Mouse (Mus musculus): ENCODE measurements around the gene Ankrd13d. TPM values are rescaled to one million over a fixed set of nuclear protein-coding genes. Genes with fewer than 3 reads are reported as not detected.
A peak's percentile ranks its signal among the peaks of the same experiment; 100 is the strongest.

The Ankrd13d gene
- polyA plus RNA-seq, 1 experiment from 2014 or later = 27.8 TPM

DNA sequence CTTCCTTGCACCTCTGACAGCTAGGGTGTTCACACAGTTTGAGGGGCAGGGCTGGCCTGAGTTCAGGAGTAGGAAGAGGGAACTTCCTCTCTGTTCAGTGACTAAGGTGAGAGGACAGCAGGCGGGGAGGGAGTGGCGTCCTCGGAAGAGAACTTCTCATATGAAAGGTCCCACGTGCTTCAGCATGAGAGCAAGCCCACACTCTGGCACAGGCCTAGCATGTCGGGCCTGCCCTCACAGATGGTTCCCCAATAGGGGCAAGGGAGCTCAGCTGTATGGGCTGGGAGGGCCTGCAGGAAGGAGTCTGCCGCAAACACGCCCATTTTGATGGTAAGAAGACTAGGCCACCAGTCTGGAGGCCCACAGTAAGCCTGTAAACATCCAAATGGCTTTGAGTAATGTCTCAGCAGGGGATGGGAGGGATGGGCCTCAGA, 17.4 kb upstream of the Ankrd13d start:
- Histone ChIP-seq H3K36me3 (no peaks in the 10 kb centered on the region), H3K4me3 (replicated peaks) (no peak overlapping the region), H3K4me2 (replicated peaks) (no peak overlapping the region), H3K4me1 (replicated peaks) (peaks cover 55% of the 10 kb centered on the region), H3K27ac (no peak overlapping the region), H3K9ac (replicated peaks) (0 out of 2 replicates have a peak overlapping the region, but pooled peaks have one; percentile 4), H3K27me3 (no peaks in the 10 kb centered on the region), H3K9me3 (no peaks in the 10 kb centered on the region)
- WGBS = 47% methylated on average over 7 of the region's 7 CpGs
- ATAC-seq = no peak

- peaks cover 49% of the 10 kb centered on the region for H3K4me1 ChIP-seq (replicated peaks)
- no peak overlapping the region for H3K27ac ChIP-seq
- no peaks in the 10 kb centered on the region for H3K27me3 ChIP-seq
- no peaks in the 10 kb centered on the region for H3K9me3 ChIP-seq
- H3K4me3 ChIP-seq (replicated peaks) = no peak overlapping the region
- 91% methylated on average over 6 of the region's 6 CpGs for WGBS
- H3K9ac ChIP-seq (replicated peaks) = 0 out of 2 replicates have a peak overlapping the region, but pooled peaks have one; percentile 4
- H3K4me2 ChIP-seq (replicated peaks) = no peak overlapping the region
- H3K36me3 ChIP-seq = peaks cover under 1% of the 10 kb centered on the region; the same call in 1 of the 2 replicates
- ATAC-seq = no peak
Observed at GRCm38 (mm10) chr19:4299574-4300270, 16.8 kb upstream of the Ankrd13d start.

DNA sequence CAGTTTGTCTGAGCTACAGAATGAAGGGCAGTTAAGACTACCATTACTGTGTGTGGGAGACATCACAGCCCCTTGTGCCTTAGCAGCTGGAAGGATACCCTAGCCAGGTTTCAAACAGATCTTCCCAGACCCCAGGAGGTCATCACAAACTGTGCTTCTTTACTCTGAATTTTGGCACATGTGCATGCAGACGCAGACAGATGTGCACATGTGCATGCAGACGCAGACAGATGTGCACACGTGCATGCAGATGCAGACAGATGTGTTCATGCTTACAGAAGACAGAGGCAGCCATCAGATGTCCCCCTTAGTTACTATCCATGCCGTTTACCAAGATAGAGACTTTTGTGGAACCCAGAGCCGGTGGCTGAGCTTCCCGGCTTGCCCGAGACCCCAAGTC, 16.2 kb upstream of the Ankrd13d start:
- Histone ChIP-seq H3K27ac (no peak overlapping the region), H3K4me3 (replicated peaks) (no peak overlapping the region), H3K27me3 (no peaks in the 10 kb centered on the region), H3K9ac (replicated peaks) (no peak overlapping the region), H3K4me2 (replicated peaks) (no peak overlapping the region), H3K9me3 (no peaks in the 10 kb centered on the region), H3K4me1 (replicated peaks) (peaks cover 43% of the 10 kb centered on the region), H3K36me3 (peaks cover 6% of the 10 kb centered on the region; the same call in 1 of the 2 replicates)
- WGBS = 93% methylated on average over 7 of the region's 7 CpGs
- ATAC-seq = no peak

- Histone ChIP-seq H3K4me2 (replicated peaks) (no peak overlapping the region), H3K36me3 (peaks cover 6% of the 10 kb centered on the region; the same call in 1 of the 2 replicates), H3K9ac (replicated peaks) (no peak overlapping the region), H3K9me3 (no peaks in the 10 kb centered on the region), H3K27ac (no peak overlapping the region), H3K27me3 (no peaks in the 10 kb centered on the region), H3K4me3 (replicated peaks) (no peak overlapping the region), H3K4me1 (replicated peaks) (peaks cover 37% of the 10 kb centered on the region)
- no peak for ATAC-seq
- 91% methylated on average over 17 of the region's 17 CpGs for WGBS
Observed at GRCm38 (mm10) chr19:4298322-4299121, 15.6 kb upstream of the Ankrd13d start.

DNA sequence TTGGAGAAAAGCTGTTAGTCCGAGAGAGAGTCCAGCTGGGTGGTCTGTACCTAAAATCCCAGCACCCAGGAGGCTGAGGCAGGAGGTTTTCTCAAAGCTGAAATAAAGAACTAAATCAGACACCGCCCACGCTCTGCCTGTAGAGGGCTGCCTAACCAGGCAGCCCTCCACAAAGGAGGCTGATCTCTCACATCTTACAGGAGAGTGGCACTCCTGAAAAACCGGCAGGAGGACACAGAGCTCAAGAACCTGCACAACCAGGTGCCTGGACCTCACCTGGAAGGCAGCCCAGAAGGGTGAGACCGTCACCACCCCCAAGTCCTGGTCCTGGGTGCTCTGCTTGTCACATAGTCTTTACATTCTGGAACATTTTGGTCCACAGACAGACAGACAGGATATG, 14.9 kb upstream of the Ankrd13d start:
- peaks cover 30% of the 10 kb centered on the region for H3K4me1 ChIP-seq (replicated peaks)
- 88% methylated on average over 5 of the region's 5 CpGs for WGBS
- H3K9me3 ChIP-seq = no peaks in the 10 kb centered on the region
- H3K9ac ChIP-seq (replicated peaks) = no peak overlapping the region
- ATAC-seq = no peak
- peaks cover 10% of the 10 kb centered on the region for H3K36me3 ChIP-seq
- H3K4me2 ChIP-seq (replicated peaks) = no peak overlapping the region
- H3K27me3 ChIP-seq = no peaks in the 10 kb centered on the region
- H3K27ac ChIP-seq = no peak overlapping the region
- no peak overlapping the region for H3K4me3 ChIP-seq (replicated peaks)

GRCm38 (mm10) chr19:4296611-4297010, 13.7 kb upstream of the Ankrd13d start:
- ATAC-seq = no peak
- H3K27me3 ChIP-seq = no peaks in the 10 kb centered on the region
- no peak overlapping the region for H3K9ac ChIP-seq (replicated peaks)
- H3K4me3 ChIP-seq (replicated peaks) = no peak overlapping the region
- no peak overlapping the region for H3K4me2 ChIP-seq (replicated peaks)
- no peaks in the 10 kb centered on the region for H3K9me3 ChIP-seq
- H3K27ac ChIP-seq = no peak overlapping the region
- peaks cover 22% of the 10 kb centered on the region for H3K36me3 ChIP-seq
- H3K4me1 ChIP-seq (replicated peaks) = peaks cover 18% of the 10 kb centered on the region
- 90% methylated on average over 2 of the region's 2 CpGs for WGBS

- H3K9me3 ChIP-seq = no peaks in the 10 kb centered on the region
- H3K36me3 ChIP-seq = peaks cover 34% of the 10 kb centered on the region
- H3K4me3 ChIP-seq (replicated peaks) = no peak overlapping the region
- WGBS = 90% methylated on average over 4 of the region's 4 CpGs
- no peak overlapping the region for H3K27ac ChIP-seq
- no peaks in the 10 kb centered on the region for H3K27me3 ChIP-seq
- H3K9ac ChIP-seq (replicated peaks) = no peak overlapping the region
- ATAC-seq = no peak
- H3K4me1 ChIP-seq (replicated peaks) = peaks cover 6% of the 10 kb centered on the region
- no peak overlapping the region for H3K4me2 ChIP-seq (replicated peaks)
Observed at GRCm38 (mm10) chr19:4295391-4295790, 12.5 kb upstream of the Ankrd13d start.

- peaks cover 43% of the 10 kb centered on the region for H3K36me3 ChIP-seq
Observed at GRCm38 (mm10) chr19:4294381-4295097, 11.6 kb upstream of the Ankrd13d start.

GRCm38 (mm10) chr19:4291161-4291560, 8.2 kb upstream of the Ankrd13d start:
- H3K27me3 ChIP-seq = no peaks in the 10 kb centered on the region
- no peak overlapping the region for H3K4me3 ChIP-seq (replicated peaks)
- no peaks in the 10 kb centered on the region for H3K9me3 ChIP-seq
- H3K27ac ChIP-seq = no peak overlapping the region
- ATAC-seq = no peak
- H3K4me2 ChIP-seq (replicated peaks) = no peak overlapping the region
- 92% methylated on average over 11 of the region's 11 CpGs for WGBS
- H3K36me3 ChIP-seq = peaks cover 76% of the 10 kb centered on the region
- H3K9ac ChIP-seq (replicated peaks) = no peak overlapping the region
- no peaks in the 10 kb centered on the region for H3K4me1 ChIP-seq (replicated peaks)

More at GRCm38 (mm10) chr19:4294381-4295097, 11.6 kb upstream of the Ankrd13d start:
- 79% methylated on average over 14 of the region's 14 CpGs for WGBS
- Histone ChIP-seq H3K27ac (no peak overlapping the region), H3K27me3 (no peaks in the 10 kb centered on the region), H3K9ac (replicated peaks) (no peak overlapping the region), H3K4me2 (replicated peaks) (no peak overlapping the region), H3K4me3 (replicated peaks) (no peak overlapping the region), H3K4me1 (replicated peaks) (no peaks in the 10 kb centered on the region), H3K9me3 (no peaks in the 10 kb centered on the region)
- ATAC-seq = no peak

DNA sequence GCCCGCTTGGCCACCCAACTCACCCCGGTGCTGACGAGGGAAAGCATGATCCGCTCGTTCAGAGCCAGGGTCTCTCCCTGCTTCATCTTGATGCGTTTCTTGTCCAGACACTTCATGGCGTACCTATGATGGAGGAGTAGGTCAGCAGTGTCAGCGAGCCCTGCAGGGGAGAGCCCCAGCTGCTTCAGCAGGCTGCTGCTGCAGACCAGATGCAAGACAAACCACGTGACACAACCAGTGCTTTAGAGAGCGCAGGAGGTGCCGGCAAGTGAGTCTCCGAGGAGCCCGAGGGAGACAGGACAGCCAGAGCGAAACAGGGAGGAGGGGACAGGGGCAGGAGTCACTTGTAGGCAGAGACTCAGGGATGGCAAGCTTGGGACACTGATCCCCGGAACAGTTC, 7.8 kb upstream of the Ankrd13d start:
- Histone ChIP-seq H3K27me3 (no peaks in the 10 kb centered on the region), H3K4me2 (replicated peaks) (no peak overlapping the region), H3K9me3 (no peaks in the 10 kb centered on the region), H3K9ac (replicated peaks) (no peak overlapping the region), H3K36me3 (peaks cover 81% of the 10 kb centered on the region), H3K4me1 (replicated peaks) (no peaks in the 10 kb centered on the region), H3K27ac (no peak overlapping the region), H3K4me3 (replicated peaks) (no peak overlapping the region)
- ATAC-seq = no peak
- WGBS = 83% methylated on average over 15 of the region's 15 CpGs

DNA sequence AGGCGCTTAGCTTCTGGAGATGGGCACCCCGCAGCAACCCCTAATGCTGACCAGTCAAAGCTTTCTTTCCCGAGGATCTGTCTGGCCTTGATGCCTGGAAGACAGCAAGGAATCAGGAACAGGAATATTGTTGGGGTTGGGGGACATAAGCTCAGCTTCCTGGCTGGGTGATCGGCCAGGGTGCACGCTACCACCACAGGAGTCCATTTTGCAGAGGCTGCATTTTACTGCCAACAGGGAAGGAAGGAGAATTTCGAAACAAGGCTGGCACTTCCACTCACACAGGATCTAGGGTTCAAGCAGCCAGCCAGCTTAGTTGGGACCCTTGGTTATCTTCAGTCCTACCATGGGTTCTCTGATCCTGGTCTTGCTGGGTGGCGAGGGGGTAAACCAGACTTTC, 716 bp upstream of the Ankrd13d start:
- H3K9me3 ChIP-seq = no peaks in the 10 kb centered on the region
- 44% methylated on average over 7 of the region's 7 CpGs for WGBS
- H3K4me3 ChIP-seq (replicated peaks) = peak overlapping the region; percentile 60
- 0 out of 2 replicates have a peak overlapping the region, but pooled peaks have one; percentile 29 for H3K9ac ChIP-seq (replicated peaks)
- ATAC-seq = no peak
- H3K4me1 ChIP-seq (replicated peaks) = peaks cover 23% of the 10 kb centered on the region
- 0 out of 2 replicates have a peak, but pooled peaks cover 5% of the 10 kb centered on the region for H3K27me3 ChIP-seq
- peak overlapping the region; percentile 74 for H3K4me2 ChIP-seq (replicated peaks)
- H3K27ac ChIP-seq = 0 out of 2 replicates have a peak overlapping the region, but pooled peaks have one; percentile 56
- H3K36me3 ChIP-seq = peaks cover 54% of the 10 kb centered on the region
